Mouse (Mus musculus) stomach, postnatal 0 days (tissue): ENCODE measurements around the gene Arhgap9. TPM values are rescaled to one million over a fixed set of nuclear protein-coding genes. Genes with fewer than 3 reads are reported as not detected.

Experiments used
- ATAC-seq: fragments of 200-750 bp; cut with Nextera tagmentation; 2 replicates; pipeline ENCODE4 v1.8.0; 2017; ENCODE audit not compliant: low FRiP score, low TSS enrichment
- DNase-seq: peaks from one replicate; pipeline ENCODE4 v3.0.0-alpha.2; 2016; ENCODE audit warnings: low spot score
- H3K27ac ChIP-seq: fragments of 300-500 bp; sonication (generic); replicated peaks from 2 replicates; pipeline ENCODE4 v1.5.1; 2014; ENCODE audit warnings: mild to moderate bottlenecking, control low read depth
- H3K27me3 ChIP-seq: fragments of 300-500 bp; sonication (generic); 2 replicates; pipeline ENCODE4 v1.6.1; 2014; ENCODE audit warnings: low read length; ENCODE audit not compliant: control insufficient read depth, insufficient read depth
- H3K36me3 ChIP-seq: fragments of 300-500 bp; sonication (generic); 2 replicates; pipeline ENCODE4 v1.6.1; 2014; ENCODE audit warnings: low read length, mixed read lengths; ENCODE audit not compliant: control insufficient read depth, insufficient read depth
- H3K4me1 ChIP-seq: fragments of 300-500 bp; sonication (generic); replicated peaks from 2 replicates; pipeline ENCODE4 v1.6.1; 2014; ENCODE audit warnings: antibody characterized with exemption; ENCODE audit not compliant: control insufficient read depth, insufficient read depth
- H3K4me2 ChIP-seq: fragments of 300-500 bp; sonication (generic); replicated peaks from 2 replicates; pipeline ENCODE4 v1.6.1; 2014; ENCODE audit warnings: low read depth, mild to moderate bottlenecking, control low read depth, moderate library complexity
- H3K4me3 ChIP-seq: fragments of 300-500 bp; sonication (generic); 2 replicates; pipeline ENCODE4 v1.5.1; 2014; ENCODE audit warnings: low read depth, low read length, control low read depth
- H3K9ac ChIP-seq: fragments of 300-500 bp; sonication (generic); 2 replicates; pipeline ENCODE4 v1.6.1; 2014; ENCODE audit warnings: mild to moderate bottlenecking, low read length, control low read depth, mixed read lengths
- H3K9me3 ChIP-seq: fragments of 300-500 bp; sonication (generic); 2 replicates; pipeline ENCODE4 v1.6.1; 2016; ENCODE audit warnings: low read length; ENCODE audit not compliant: control insufficient read depth
- CTCF ChIP-seq: IDR thresholded peaks from 2 replicates; pipeline ENCODE4 v1.5.1; 2016; ENCODE audit warnings: antibody characterized with exemption, low read depth, mild to moderate bottlenecking, moderate library complexity
- EP300 ChIP-seq: optimal IDR thresholded peaks from 2 replicates; pipeline ENCODE3; 2016; ENCODE audit warnings: antibody characterized with exemption
- WGBS: fragments of 180-500 bp; shearing (Covaris S2); extraction: QIAGEN DNeasy Blood & Tissue Kit; methylation state at CpG from one replicate; pipeline ENCODE4 v1.1.7; 2014; 5-methylcytosine and 5-hydroxymethylcytosine counted together
- polyA plus RNA-seq: library from polyadenylated mRNA; unstranded; fragments of >200 nt; fragmentation: Nextera tagmentation; extraction: Ambion mirVana; gene quantifications from 2 replicates; pipeline ENCODE4 v1.2.1, GENCODE M21; 2015

Arhgap9 gene
- 5.2 and 5.7 TPM in 2 replicates for polyA plus RNA-seq

- Histone ChIP-seq H3K9me3 (no peaks in the 10 kb centered on the region), H3K27ac (no peak within 1 kb of the TSS), H3K36me3 (no peaks in the 10 kb centered on the region), H3K4me1 (peaks cover 7% of the 10 kb centered on the region; the same call in 1 of the 2 replicates), H3K4me2 (no peak within 1 kb of the TSS), H3K4me3 (no peak within 1 kb of the TSS), H3K9ac (no peak within 1 kb of the TSS), H3K27me3 (no peaks in the 10 kb centered on the region)
- TF ChIP-seq CTCF (no peak), EP300 (no peak)
- DNase-seq (no peak), ATAC-seq (no peak)
- 76% methylated on average over 3 of the region's 3 CpGs for WGBS
Measured at GRCm38 (mm10) chr10:127321621-127322020, at the start of gene Arhgap9. Gene Arhgap9 (plus strand): TSS chr10:127321964.

- Histone ChIP-seq H3K27me3 (no peaks in the 10 kb centered on the region), H3K4me2 (no peak overlapping the region), H3K9me3 (no peaks in the 10 kb centered on the region), H3K9ac (no peak overlapping the region), H3K4me3 (no peak overlapping the region), H3K27ac (no peak overlapping the region), H3K36me3 (peaks cover 12% of the 10 kb centered on the region), H3K4me1 (peaks cover 3% of the 10 kb centered on the region; the same call in 1 of the 2 replicates)
- ATAC-seq (no peak), DNase-seq (no peak)
- no peak for TF ChIP-seq CTCF
- no peak for TF ChIP-seq EP300
- WGBS: 92% methylated on average over 5 of the region's 5 CpGs
Measured at GRCm38 (mm10) chr10:127272371-127272770, 49.4 kb upstream of the Arhgap9 start.

GRCm38 (mm10) chr10:127274261-127275022 lies 47.3 kb upstream of the Arhgap9 start:
- Histone ChIP-seq H3K4me1 (no peaks in the 10 kb centered on the region), H3K9me3 (no peaks in the 10 kb centered on the region), H3K36me3 (peaks cover 23% of the 10 kb centered on the region), H3K4me2 (no peak overlapping the region; the same call in 1 of the 2 replicates), H3K27ac (no peak overlapping the region), H3K4me3 (no peak overlapping the region), H3K27me3 (no peaks in the 10 kb centered on the region), H3K9ac (no peak overlapping the region)
- WGBS: 66% methylated on average over 11 of the region's 11 CpGs
- ATAC-seq: peak; percentile 74
- no peak for DNase-seq
- TF ChIP-seq CTCF (no peak), EP300 (no peak)

- DNase-seq (no peak), ATAC-seq (no peak)
- no peak overlapping the region for H3K4me3 ChIP-seq
- H3K27me3 ChIP-seq: no peaks in the 10 kb centered on the region
- no peak overlapping the region for H3K9ac ChIP-seq
- WGBS: 93% methylated on average over 2 of the region's 2 CpGs
- H3K27ac ChIP-seq: no peak overlapping the region
- peaks cover 44% of the 10 kb centered on the region for H3K36me3 ChIP-seq
- TF ChIP-seq CTCF (peak; percentile 38), EP300 (no peak)
- no peaks in the 10 kb centered on the region for H3K9me3 ChIP-seq
- H3K4me2 ChIP-seq: no peak overlapping the region
- H3K4me1 ChIP-seq: no peaks in the 10 kb centered on the region
Measured at GRCm38 (mm10) chr10:127279730-127280129, 42.0 kb upstream of the Arhgap9 start.

- no peak for DNase-seq
- no peak overlapping the region for H3K9ac ChIP-seq
- H3K4me1 ChIP-seq: no peaks in the 10 kb centered on the region
- 81% methylated on average over 8 of the region's 8 CpGs for WGBS
- H3K4me3 ChIP-seq: no peak overlapping the region
- H3K27me3 ChIP-seq: no peaks in the 10 kb centered on the region
- TF ChIP-seq CTCF (no peak), EP300 (no peak)
- ATAC-seq: no peak
- no peak overlapping the region for H3K4me2 ChIP-seq
- H3K9me3 ChIP-seq: no peaks in the 10 kb centered on the region
- H3K27ac ChIP-seq: no peak overlapping the region
- peaks cover 50% of the 10 kb centered on the region for H3K36me3 ChIP-seq
Measured at GRCm38 (mm10) chr10:127281316-127281715, 40.4 kb upstream of the Arhgap9 start.

GRCm38 (mm10) chr10:127282620-127283215 lies 39.0 kb upstream of the Arhgap9 start:
- H3K4me2 ChIP-seq: no peak overlapping the region
- DNase-seq (no peak), ATAC-seq (no peak)
- 63% methylated on average over 13 of the region's 13 CpGs for WGBS
- no peak overlapping the region for H3K9ac ChIP-seq
- H3K4me3 ChIP-seq: no peak overlapping the region
- TF ChIP-seq EP300 (no peak), CTCF (no peak)
- no peaks in the 10 kb centered on the region for H3K9me3 ChIP-seq
- no peak overlapping the region for H3K27ac ChIP-seq
- H3K27me3 ChIP-seq: no peaks in the 10 kb centered on the region
- peaks cover 5% of the 10 kb centered on the region for H3K4me1 ChIP-seq
- H3K36me3 ChIP-seq: peaks cover 51% of the 10 kb centered on the region
